Mouse (Mus musculus): ENCODE measurements at regions not wholly inside any gene's neighbourhood (a gene's known extent, or its start where the extent isn't known, plus 50 kb on each side); places are given as distances from the start of the nearest gene placed in this dataset.

DNA sequence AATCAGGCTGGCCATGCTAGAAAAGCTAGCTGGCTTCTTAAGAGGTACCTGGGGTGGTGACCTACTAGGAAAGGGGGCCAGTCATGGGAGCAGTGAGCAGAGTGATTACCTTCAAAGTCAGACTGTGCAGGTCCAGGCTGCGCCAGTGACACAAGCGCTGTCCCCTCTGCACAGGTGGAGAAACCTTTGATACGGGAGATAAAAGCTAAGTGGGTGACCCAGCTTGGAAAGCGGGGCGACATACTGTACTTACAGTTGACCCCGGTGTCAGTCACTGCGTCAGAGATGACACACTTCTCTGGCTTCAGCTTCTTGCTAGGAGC is 54.7 kb upstream of the 1700024P04Rik start:
- no peak for TF ChIP-seq CTCF (IDR thresholded peaks at IDR 0.05)
- TF ChIP-seq EP300 (IDR thresholded peaks at IDR 0.05): no peak

All from lung, postnatal 0 days (tissue).